Mouse (Mus musculus) C2C12 (cell line): ENCODE measurements at regions not wholly inside any gene's neighbourhood (a gene's known extent, or its start where the extent isn't known, plus 50 kb on each side); places are given as distances from the start of the nearest gene placed in this dataset.

Source experiments
- H3K27me3 ChIP-seq: one replicate; pipeline ENCODE4 v1.6.1; 2011; ENCODE audit not compliant: control insufficient read depth, insufficient read depth, insufficient read length
- H3K36me3 ChIP-seq: one replicate; pipeline ENCODE4 v1.6.1; 2011; ENCODE audit not compliant: control insufficient read depth, insufficient read depth
- H3K4me3 ChIP-seq: one replicate; pipeline ENCODE4 v1.5.1; 2011; ENCODE audit warnings: mild to moderate bottlenecking, control low read depth; ENCODE audit not compliant: poor library complexity, insufficient read depth, severe bottlenecking
- H3K79me2 ChIP-seq: one replicate; pipeline ENCODE4 v1.6.1; 2011; ENCODE audit not compliant: control insufficient read depth, insufficient read depth
- H3K79me3 ChIP-seq: one replicate; pipeline ENCODE4 v1.6.1; 2011; ENCODE audit warnings: low read depth, control low read depth
- H3ac ChIP-seq: one replicate; pipeline ENCODE3; 2011; ENCODE audit warnings: low read depth; ENCODE audit not compliant: control insufficient read depth, insufficient read length
- CEBPB ChIP-seq: IDR thresholded peaks from one replicate; pipeline ENCODE4 v1.6.1; 2011; ENCODE audit warnings: low read depth, mild to moderate bottlenecking, control low read depth, moderate library complexity
- CTCF ChIP-seq: IDR thresholded peaks from one replicate; pipeline ENCODE4 v1.5.1; 2011; ENCODE audit not compliant: control insufficient read depth, insufficient read depth, insufficient read length
- FOSL1 ChIP-seq: IDR thresholded peaks from one replicate; pipeline ENCODE4 v1.8.0; 2011; ENCODE audit warnings: mild to moderate bottlenecking, low read length; ENCODE audit not compliant: poor library complexity, insufficient read depth, severe bottlenecking
- MAX ChIP-seq: IDR thresholded peaks from one replicate; pipeline ENCODE4 v1.6.1; 2011; ENCODE audit warnings: mild to moderate bottlenecking, control low read depth
- MYOD1 ChIP-seq: IDR thresholded peaks from one replicate; pipeline ENCODE4 v1.6.1; 2011; ENCODE audit warnings: low read depth; ENCODE audit not compliant: control insufficient read depth, insufficient read length
- MYOG ChIP-seq: IDR thresholded peaks from one replicate; pipeline ENCODE4 v1.6.1; 2011; ENCODE audit not compliant: control insufficient read depth, insufficient read length; ENCODE audit errors: extremely low read depth
- USF1 ChIP-seq: IDR thresholded peaks from one replicate; pipeline ENCODE4 v1.6.1; 2011; ENCODE audit warnings: low read depth, mild to moderate bottlenecking, control low read depth, moderate library complexity

DNA sequence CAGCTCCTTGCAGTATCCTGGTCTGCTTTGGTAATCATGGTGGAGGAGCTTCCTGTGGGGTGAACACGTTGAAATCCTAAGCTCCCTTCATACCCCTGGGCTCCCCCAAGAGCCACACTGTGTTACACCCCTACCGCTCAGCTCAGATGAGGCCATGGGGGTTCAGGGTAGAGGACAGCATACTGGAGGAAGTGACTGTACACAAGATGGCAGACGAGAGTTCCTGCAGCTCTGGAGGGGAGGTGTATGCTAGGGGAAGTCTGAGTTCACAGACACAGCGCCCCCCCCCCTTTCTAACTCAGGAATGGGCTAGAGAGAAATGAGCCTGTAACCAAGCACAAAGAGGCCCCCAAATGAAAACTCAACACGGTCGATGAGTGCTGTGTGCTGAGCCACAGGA is 231.9 kb downstream of the Foxo1 start:
- no peak overlapping the region for H3ac ChIP-seq
- H3K4me3 ChIP-seq, result no peak overlapping the region
- no peaks in the 10 kb centered on the region for H3K79me3 ChIP-seq
- no peaks in the 10 kb centered on the region for H3K27me3 ChIP-seq
- no peaks in the 10 kb centered on the region for H3K36me3 ChIP-seq
- no peaks in the 10 kb centered on the region for H3K79me2 ChIP-seq
- no peak for TF ChIP-seq MAX
- TF ChIP-seq MYOD1, result no peak
- no peak for TF ChIP-seq USF1
- TF ChIP-seq MYOG, result no peak
- no peak for TF ChIP-seq CTCF
- no peak for TF ChIP-seq FOSL1
- TF ChIP-seq CEBPB, result no peak

DNA sequence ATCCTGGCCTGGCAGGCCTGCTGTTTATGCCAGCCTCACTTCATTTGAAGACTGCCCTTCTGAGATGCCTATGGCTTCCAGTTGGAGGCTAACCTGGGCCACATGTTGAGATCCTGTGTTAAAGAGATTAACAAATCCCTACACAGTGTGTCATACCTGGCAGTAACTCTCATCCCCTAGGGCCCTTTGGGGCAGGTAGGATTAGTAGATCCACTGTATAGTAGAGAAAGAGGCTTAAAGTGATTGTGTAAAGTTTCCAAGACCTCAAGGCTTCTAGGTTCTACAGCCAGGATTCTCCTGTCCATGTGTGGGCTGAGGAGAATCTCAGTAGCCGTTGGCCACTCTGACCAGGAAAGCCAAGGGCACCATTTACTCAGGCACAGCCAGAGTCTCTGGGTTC is 231.4 kb downstream of the Foxo1 start:
- TF ChIP-seq MAX (no peak), MYOG (no peak), FOSL1 (no peak), MYOD1 (no peak), CEBPB (no peak), USF1 (no peak), CTCF (no peak)
- Histone ChIP-seq H3K4me3 (no peak overlapping the region), H3K36me3 (no peaks in the 10 kb centered on the region), H3K79me2 (no peaks in the 10 kb centered on the region), H3ac (no peak overlapping the region), H3K79me3 (no peaks in the 10 kb centered on the region), H3K27me3 (no peaks in the 10 kb centered on the region)

DNA sequence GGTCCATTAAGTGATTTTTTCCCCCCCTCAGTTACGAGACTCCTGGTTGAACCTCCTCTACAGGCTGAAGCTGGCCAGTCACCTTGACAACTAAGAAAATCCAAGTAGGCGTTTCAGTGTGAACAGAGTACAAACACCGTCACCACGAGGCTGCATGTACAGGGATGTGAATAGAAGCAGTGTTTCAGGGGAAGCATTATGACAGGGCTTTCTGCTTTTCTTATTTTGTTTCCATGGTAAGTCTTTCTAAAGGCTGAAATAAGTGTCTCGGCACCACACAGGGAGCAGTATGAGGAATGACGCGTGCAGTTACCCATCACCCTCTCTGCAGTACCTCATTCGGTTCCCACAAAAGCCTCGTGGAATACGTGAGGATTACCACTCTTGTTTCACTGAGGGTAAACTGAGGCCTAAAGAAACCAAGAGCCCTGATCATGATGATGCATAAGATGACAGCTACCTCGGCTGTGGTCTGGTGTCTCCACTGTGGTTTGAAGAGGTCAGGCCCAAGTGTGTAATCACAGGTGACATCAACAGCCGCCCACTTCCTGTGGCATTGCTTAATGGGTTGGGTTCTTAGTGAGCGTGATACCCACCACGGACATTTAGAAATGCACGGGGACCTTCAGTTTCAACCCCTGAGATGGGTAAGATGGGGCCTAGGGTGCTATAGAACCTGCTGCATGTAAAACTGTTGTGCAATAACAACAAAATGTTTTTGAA is 230.5 kb downstream of the Foxo1 start:
- Histone ChIP-seq H3K4me3 (no peak overlapping the region), H3K79me2 (no peaks in the 10 kb centered on the region), H3K79me3 (no peaks in the 10 kb centered on the region), H3K36me3 (no peaks in the 10 kb centered on the region), H3ac (no peak overlapping the region), H3K27me3 (no peaks in the 10 kb centered on the region)
- TF ChIP-seq CEBPB (no peak), MAX (no peak), MYOG (no peak), CTCF (no peak), USF1 (no peak), FOSL1 (no peak), MYOD1 (no peak)

GRCm38 (mm10) chr3:52496965-52497364 is 228.8 kb downstream of the Foxo1 start:
- Histone ChIP-seq H3K79me3 (no peaks in the 10 kb centered on the region), H3K27me3 (no peaks in the 10 kb centered on the region), H3ac (no peak overlapping the region), H3K36me3 (no peaks in the 10 kb centered on the region), H3K4me3 (no peak overlapping the region), H3K79me2 (no peaks in the 10 kb centered on the region)
- TF ChIP-seq MYOG (no peak), CTCF (no peak), USF1 (no peak), MYOD1 (no peak), MAX (no peak), FOSL1 (no peak), CEBPB (no peak)

- no peak overlapping the region for H3K4me3 ChIP-seq
- H3K27me3 ChIP-seq, result no peaks in the 10 kb centered on the region
- H3K79me2 ChIP-seq, result no peaks in the 10 kb centered on the region
- no peaks in the 10 kb centered on the region for H3K36me3 ChIP-seq
- no peak overlapping the region for H3ac ChIP-seq
- no peaks in the 10 kb centered on the region for H3K79me3 ChIP-seq
- TF ChIP-seq CEBPB, result no peak
Observed at GRCm38 (mm10) chr3:52495401-52495800, 227.3 kb downstream of the Foxo1 start.

- no peaks in the 10 kb centered on the region for H3K79me3 ChIP-seq
- no peak for TF ChIP-seq USF1
- TF ChIP-seq MAX, result no peak
- TF ChIP-seq MYOG, result no peak
- no peak for TF ChIP-seq FOSL1
- TF ChIP-seq CEBPB, result no peak
- no peak for TF ChIP-seq CTCF
- TF ChIP-seq MYOD1, result no peak
- H3K4me3 ChIP-seq, result no peak overlapping the region
- no peak overlapping the region for H3ac ChIP-seq
- no peaks in the 10 kb centered on the region for H3K27me3 ChIP-seq
- H3K79me2 ChIP-seq, result no peaks in the 10 kb centered on the region
- no peaks in the 10 kb centered on the region for H3K36me3 ChIP-seq
Observed at GRCm38 (mm10) chr3:52494924-52495323, 226.8 kb downstream of the Foxo1 start.
